Mouse (Mus musculus): ENCODE data around the gene Efcab2. TPM values are rescaled to one million over a fixed set of nuclear protein-coding genes. Genes with fewer than 3 reads are reported as not detected.

Efcab2 gene
- 5.9 TPM for polyA plus RNA-seq (2017; shearing (Covaris generic))

DNA sequence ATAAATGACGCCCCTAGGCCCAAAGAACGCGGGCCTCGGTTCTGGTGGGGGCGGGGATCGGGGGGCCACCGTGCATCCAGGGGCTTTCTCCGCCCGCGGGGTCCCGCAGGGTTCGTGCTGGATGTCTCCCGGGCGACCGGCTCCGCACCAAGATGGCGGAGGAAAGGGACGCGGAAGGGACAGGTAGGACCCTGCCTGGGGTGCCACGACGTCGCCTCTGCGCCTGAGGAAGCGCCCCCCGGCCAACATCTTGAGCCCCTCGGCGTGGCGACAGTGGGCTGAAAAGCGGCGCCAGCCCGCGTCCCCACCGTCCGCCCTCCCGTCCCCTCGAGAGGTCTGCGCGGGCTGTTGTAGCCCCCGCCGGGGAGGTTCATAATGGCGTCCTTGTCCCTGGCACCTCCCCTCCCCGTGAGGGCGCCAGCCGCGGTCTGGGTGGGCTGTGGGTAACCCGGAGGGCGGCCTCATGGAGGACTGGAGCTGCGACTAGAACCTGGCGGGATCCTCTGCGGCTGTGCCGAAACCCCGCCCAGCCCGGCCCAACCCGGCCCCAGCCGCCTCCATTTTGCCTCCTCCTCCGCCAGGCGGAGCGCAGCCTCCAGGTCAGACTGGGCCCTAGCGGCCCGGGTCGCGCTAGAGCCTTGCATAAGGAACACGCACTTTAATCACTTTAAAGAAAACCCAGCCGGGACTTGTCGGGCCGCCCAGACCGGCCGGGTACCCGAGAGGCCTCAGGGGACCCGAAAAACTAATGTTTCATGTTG lies at the start of gene Efcab2:
Gene Efcab2, plus strand, starts transcription at position 135 of the 761 bp plus-strand sequence.

GRCm38 (mm10) chr1:178528431-178529351 lies 122.8 kb downstream of the Efcab2 start, which contains the start of gene Kif26b:
Gene Kif26b (plus strand): TSS chr1:178529125.

Other genes starting within 250 kb of the Efcab2 start
- 13.9 TPM for gene Desi2, start 218.7 kb upstream of the Efcab2 start, polyA plus RNA-seq (2017; shearing (Covaris generic))
- gene Cox20, start 87.0 kb upstream of the Efcab2 start, polyA plus RNA-seq (2017; shearing (Covaris generic)) = 196 TPM
- 229 TPM for gene Hnrnpu, start 68.3 kb upstream of the Efcab2 start, polyA plus RNA-seq (2017; shearing (Covaris generic))
- gene Kif26b, start 123.0 kb downstream of the Efcab2 start, polyA plus RNA-seq (2017; shearing (Covaris generic)) = not detected

All from inflammation-experienced regulatory T-cells, adult 16 weeks (primary cell).